Mouse (Mus musculus): Measurements from ENCODE around the gene C1qtnf5. TPM values are rescaled to one million over a fixed set of nuclear protein-coding genes. Genes with fewer than 3 reads are reported as not detected.
A peak's percentile ranks its signal among the peaks of the same experiment; 100 is the strongest.

Gene C1qtnf5
- polyA plus RNA-seq (2012; rRNA removed): 31.7 and 39.5 TPM in 2 replicates

DNA sequence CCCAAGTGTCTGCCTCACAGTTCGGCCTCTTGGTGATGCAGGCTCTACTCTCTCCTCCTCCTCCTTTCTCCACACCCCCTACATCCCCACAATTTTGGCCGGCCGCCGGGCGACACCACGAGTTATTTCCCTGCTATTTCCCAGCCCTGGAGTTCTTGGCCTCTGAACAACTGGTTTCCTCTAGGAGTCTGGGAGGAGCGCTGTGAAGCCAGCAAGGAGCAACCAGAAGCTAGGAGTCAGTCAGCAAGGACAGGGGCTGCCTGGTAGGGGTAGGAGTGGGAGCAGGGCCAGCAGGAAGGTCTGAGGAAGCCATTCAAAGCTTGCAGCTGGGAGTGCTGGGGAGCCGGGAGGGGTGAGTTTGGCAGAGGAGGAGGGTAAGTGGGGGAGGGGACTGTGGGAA lies at the start of gene C1qtnf5:
Gene C1qtnf5 (plus strand): TSS at position 136 of the 400 bp plus-strand sequence.
- peak in 1 of 2 experiments; percentile 79 for DNase-seq (ENCODE audit: extremely low spot score in 1 of 2, low spot score in 1 of 2)

DNA sequence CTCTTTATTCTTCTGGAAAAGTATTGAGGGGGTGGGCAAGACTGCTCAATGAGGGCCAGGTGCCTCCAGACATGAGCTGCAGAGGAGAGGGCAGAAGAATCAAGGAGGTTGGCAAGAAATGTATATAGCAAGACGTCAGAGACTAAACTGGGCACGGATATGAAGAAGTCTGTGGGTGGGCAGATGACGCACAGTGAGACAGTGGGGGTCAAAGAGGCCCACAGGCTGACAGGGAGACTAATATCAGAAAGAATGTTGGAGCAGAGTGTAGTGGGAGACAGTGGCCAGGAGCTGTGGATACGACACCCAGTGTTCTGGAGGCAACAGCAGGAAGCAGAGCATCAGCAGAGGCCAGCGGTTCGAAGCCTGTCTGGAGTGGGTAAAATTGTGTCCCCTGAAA lies 48.4 kb upstream of the C1qtnf5 start:
- DNase-seq (ENCODE audit: extremely low spot score in 1 of 2, low spot score in 1 of 2): no peak

DNA sequence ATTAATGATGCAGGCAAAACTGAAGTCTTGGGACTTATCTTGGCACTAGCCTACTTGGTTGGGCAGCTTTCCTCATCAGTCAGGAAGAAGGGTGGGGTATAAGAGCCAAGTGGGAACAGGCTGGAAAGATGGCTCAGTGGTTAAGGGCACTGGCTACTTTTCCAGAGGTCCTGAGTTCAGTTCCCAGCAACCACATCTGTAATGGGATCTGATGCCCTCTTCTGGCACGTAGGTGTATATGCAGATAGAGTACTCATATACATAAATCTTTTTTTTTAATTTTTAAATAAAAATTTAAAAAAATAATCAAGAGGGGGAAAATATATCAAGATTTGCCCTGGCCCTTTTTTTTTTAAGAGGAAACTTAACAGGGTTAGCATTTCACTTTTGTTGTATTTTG lies 41.9 kb upstream of the C1qtnf5 start:
- no peak for DNase-seq (ENCODE audit: extremely low spot score in 1 of 2, low spot score in 1 of 2)

DNA sequence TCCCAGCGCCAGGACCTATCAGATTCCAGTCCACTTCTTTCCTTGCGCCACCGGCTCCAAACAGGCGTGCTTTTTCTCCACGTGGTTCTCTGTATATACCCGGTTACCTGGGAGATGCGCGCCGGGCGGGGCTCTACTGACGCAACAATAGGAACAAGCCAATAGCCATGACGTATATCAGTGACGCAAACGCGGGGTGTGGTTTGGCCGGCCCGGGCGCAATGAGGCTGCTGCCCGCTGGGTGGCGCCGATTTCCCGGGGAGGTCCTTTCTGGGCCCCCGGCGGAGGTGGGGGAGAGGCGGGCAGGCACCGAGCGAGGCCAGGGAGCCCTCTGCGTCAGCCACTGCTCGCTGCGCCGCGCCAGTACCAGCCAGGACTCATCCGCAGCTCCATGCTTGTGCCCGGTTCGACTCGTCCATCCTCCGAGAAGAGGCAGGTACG lies 40.2 kb upstream of the C1qtnf5 start, which contains the start of gene Usp2:
Gene Usp2 (plus strand): TSS at position 237 of the 441 bp plus-strand sequence.
- peak; percentile 100 for DNase-seq (ENCODE audit: extremely low spot score in 1 of 2, low spot score in 1 of 2)

DNA sequence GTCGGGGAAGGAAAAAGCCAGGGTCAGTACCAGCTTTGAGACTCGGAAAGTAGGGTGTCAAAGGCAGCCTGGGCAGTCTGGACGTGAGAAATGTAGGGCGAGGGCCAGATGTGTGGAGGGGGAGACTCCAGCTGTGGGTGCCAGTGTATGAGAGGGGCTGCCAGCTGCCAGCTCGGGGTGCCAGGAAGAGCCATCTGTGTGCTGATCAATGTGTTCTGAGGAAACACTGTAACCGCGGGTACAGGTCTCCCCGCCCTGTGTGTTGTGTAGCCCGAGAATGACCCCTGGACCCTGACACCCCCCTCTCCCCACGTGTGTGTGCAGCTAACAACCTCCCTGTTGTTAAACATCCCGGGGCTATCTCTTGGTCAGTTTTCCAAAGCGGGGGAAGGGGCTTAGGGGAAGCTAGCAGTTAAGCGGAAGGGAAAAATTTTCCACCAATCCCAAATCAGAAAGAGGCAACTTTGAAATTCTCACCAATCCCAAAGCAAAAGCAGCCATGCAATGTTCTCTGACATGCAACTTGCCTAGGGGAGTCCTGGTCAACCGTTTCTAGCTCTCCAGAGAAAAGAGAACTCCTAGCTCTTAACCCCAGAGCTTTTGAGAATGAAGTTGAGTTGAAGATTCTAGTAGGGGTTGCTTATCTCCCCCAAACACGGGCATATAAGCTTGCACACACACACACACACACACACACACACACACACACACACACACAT lies 39.6 kb upstream of the C1qtnf5 start:
- no peak for DNase-seq (ENCODE audit: extremely low spot score in 1 of 2, low spot score in 1 of 2)

DNA sequence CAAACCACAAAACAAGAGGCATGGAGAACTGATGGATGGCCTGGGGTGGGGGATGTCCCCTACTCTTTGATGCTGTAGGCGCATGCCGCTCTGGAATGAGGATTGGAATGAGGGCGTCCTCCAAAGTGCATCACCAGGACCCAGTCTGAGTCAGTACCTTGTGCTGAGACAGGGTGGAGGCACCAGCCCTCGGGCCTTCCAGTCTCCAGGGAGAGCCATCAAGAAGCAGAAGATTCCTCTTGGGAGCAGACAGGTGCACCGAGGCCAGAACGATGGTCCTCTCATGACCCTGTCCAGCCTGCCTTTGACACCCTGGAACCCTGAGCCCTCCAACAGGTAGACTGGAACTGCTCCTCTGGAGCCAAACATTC lies 39.1 kb upstream of the C1qtnf5 start:
- peak in 1 of 2 experiments; percentile 7 for DNase-seq (ENCODE audit: extremely low spot score in 1 of 2, low spot score in 1 of 2)

DNA sequence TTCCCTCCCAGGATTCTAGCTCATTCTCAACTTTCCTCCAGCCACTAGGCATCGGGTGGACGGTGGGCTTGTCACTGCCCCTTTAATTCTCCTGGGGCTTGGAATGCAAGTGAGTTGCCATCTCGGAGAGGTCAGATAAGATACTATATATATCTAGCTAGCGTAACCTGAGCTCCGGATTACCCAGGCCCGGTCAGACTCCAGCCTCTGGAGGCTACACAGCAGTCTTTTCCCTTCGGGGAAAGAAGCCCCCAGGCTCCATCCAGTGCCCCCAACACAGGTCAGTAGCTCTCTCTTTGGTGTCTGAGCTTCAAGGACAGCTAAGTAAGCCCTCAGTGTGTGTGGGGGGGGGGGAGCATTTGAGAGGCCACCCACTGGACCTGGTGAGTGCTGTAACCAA lies 37.8 kb upstream of the C1qtnf5 start:
- DNase-seq (ENCODE audit: extremely low spot score in 1 of 2, low spot score in 1 of 2): no peak

DNA sequence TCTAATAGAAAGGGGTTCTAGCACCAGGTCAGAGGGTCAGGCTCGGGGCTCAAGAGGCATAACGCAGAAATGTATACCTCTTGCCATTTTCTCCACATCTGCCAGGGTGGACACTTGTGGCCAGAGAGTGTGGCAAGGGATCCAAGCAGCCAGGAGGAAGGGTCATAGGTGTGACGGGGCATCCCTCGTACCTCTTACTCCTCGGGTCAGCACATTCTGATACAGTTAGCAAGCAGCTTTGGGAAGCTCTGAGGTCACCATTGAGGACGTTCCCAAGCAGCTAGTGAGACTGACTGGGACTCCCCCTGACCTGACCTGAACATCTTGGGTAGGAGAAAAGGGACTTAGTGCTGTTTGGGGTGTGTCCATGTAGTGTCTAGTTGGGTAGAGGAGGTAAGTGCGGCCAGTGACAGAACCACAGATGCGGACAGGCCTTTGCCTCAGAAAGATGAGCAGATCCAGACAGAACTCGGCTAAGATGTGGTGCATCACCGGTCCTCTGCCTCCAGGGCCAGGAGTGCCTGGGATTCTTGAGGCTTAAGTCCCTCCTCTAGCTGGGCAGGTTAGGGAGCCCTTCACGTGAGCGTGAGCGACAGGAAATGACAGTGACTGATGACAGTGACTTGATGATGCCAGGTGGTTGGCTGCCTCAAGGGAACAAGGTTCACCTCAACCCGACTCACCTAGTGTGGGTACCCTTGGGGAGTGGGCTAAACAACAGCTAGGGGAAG lies 36.8 kb upstream of the C1qtnf5 start:
- DNase-seq (ENCODE audit: extremely low spot score in 1 of 2, low spot score in 1 of 2): no peak

DNA sequence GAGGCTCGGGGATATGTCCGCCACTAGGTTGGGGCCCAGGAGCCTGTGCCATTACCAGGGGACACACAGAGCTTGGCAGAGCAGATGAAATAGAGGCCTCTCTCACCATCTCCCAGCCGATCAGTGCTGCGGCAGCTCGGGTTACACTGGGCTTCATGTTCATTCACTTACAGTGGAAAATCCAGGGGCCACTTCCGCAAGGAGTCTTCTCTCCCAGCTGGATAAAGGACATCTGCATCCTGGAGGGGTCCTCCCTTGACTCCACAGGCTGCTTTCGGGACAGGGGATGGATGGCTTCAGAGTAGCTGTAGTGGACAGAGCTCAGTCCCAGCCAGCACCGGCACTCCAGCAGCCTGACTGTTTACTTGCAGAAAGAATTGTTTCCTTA lies 36.2 kb upstream of the C1qtnf5 start:
- no peak for DNase-seq (ENCODE audit: extremely low spot score in 1 of 2, low spot score in 1 of 2)

DNA sequence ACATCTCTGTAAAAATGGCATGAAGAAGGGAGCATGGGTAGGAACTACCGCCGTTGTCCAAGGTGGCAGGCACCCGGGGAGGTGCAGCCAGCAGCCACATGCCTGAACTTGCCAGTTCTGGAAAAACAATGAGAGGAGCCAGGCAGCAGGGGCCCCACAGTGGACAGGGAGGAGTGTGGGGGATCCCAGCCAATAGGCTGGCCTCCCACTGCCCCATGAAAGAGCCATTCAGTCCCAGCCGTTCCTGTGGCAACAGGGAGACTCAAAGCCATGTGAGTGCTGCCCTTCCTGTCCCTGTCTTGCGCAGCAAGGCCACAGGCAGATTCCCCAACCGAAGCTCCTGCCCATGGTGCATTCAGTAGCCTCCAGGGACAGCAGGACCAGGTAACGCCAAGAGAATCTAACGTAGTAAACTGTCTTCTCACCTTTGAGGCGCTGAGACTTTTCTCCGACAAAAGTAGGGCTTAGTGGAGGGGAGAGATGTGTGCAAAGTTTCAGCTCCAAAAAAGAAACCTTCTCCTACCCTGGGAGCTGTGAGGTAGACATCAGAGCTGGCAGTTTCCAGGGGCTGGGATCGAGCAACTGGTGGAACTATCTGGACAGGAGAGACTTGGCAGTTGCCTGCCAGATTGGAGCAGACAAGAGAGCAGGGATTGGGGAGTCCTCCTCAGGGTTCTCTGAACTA lies 35.0 kb upstream of the C1qtnf5 start:
- peak in 1 of 2 experiments; percentile 32 for DNase-seq (ENCODE audit: extremely low spot score in 1 of 2, low spot score in 1 of 2)

DNA sequence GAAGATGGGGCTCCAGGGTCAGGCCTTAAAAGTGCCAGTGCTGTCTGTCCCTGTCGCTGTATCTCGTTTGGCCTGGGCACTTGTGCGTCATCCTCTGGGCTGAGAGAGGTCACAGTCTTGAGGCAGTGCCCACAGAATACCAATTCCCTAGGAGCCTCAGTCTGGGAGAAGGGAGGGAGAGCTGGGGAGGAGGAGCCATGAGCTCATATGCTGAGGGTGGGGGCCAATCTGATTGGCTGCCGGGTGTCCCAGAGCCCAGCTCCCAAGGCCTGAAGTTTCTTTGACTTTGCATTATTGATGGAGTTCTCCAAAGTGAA lies 34.5 kb upstream of the C1qtnf5 start:
- DNase-seq (ENCODE audit: extremely low spot score in 1 of 2, low spot score in 1 of 2): peak in 1 of 2 experiments; percentile 36

DNA sequence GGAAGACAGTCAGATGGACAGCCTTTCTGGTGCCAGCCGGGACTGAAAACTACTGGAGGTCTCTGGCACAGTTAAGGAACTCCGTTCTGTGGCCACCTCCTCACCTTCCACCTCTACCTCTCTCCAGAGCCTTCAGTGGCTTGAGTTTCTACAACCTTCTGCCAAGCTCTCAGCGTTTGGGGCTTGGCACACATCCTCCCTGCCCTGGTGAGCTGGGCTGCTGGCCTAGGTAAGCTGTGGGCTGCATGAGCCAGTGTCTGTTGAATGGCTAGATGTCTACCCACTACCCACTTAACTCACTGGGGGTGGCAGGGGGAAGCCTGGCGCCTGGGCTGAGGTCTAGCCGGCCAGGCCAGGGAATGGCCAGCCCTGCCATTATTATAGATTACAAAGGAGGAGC lies 33.9 kb upstream of the C1qtnf5 start:
- DNase-seq (ENCODE audit: extremely low spot score in 1 of 2, low spot score in 1 of 2): no peak

DNA sequence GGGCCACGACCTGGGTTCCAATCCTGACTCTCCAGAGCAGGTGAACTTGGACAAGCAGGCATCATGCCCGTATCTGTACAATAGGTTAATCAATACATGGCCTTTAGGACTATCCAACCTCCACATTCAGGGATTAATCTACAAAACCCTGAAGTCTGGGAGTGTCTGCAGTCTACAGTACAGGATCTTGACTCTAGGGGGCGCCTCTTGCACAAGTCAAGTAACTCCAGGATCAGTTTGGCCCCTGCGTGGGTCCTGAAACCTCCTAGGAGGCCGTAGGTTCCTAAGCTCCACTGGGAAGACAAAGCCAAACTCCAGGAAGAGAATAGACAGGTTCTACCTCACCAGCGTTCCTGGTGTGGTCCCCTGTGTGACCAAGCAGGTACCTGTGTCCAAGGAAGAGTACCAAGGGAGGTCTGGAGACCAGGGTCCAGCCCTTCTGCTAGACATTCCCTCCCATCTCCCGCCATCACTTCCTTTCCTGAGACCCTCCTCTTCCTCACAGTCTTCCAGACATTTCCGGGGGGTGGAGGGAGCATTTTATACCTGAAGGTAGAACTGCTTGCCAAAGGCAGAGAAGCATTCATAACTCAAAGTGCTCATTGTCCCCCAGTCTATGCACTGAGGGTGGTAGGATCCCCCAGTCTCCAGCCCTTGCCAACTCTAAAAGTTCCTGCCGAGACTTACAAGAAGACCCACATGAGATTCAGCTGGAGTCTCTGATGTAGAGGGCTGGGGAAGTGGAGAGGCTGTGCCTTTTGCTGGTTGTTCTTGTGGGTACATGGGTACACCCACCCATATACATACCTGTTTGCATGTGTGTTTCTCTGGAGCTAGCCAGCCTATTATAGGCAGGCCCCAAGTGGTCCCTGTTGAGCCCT lies 32.4 kb upstream of the C1qtnf5 start:
- DNase-seq (ENCODE audit: extremely low spot score in 1 of 2, low spot score in 1 of 2): no peak

DNA sequence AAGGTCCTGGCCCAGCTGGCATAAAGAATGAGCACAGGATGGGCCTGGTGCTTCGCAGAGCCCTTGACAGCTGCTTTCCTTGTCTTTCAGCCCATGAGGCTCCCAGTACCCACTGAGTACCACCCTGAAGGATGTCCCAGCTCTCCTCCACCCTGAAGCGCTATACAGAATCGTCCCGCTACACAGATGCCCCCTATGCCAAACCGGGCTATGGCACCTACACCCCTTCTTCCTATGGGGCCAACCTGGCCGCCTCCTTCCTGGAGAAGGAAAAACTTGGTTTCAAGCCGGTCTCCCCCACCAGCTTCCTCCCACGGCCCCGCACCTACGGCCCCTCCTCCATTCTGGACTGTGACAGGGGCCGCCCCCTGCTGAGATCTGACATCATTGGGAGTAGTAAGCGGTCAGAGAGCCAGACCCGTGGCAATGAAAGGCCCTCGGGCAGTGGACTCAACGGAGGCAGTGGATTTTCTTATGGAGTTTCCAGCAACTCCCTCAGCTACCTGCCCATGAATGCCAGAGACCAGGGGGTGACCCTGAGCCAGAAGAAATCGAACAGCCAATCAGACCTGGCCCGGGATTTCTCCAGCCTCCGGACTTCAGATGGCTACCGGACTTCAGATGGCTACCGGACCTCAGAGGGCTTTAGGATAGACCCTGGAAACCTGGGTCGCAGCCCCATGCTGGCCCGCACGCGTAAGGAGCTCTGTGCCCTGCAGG lies 31.6 kb upstream of the C1qtnf5 start:
- no peak for DNase-seq (ENCODE audit: extremely low spot score in 1 of 2, low spot score in 1 of 2)

DNA sequence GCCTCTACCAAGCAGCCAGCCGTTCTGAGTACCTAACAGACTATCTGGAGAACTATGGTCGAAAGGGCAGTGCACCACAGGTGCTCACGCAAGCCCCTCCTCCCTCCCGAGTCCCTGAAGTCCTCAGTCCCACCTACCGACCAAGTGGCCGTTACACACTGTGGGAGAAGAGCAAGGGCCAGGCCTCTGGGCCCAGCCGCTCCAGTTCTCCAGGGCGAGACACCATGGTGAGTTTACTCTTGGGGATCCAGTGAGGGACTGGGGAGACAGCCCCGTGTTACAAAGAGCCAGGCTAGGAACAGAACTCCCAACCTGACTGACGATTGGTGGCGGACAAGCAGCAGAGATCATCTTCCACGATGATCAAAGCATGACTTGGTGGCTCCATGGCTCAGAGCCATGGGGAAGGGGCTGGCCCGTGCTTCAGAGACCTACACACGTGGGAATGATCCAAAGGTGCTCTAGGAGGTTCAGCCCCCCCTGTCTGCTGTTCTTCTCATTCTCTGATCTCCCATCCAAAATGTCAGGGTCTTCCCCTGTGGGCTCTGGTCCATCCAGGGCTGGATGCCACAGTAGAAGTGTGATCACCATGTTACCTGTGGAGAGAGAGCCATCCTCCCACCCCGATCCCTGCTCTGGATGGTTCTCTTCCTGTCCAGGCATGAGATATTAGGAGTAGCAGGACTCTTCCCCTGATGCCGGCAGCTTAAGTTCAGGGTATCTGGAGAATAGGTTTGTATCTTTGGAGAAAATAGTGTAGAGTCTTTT lies 30.9 kb upstream of the C1qtnf5 start:
- DNase-seq (ENCODE audit: extremely low spot score in 1 of 2, low spot score in 1 of 2): no peak

DNA sequence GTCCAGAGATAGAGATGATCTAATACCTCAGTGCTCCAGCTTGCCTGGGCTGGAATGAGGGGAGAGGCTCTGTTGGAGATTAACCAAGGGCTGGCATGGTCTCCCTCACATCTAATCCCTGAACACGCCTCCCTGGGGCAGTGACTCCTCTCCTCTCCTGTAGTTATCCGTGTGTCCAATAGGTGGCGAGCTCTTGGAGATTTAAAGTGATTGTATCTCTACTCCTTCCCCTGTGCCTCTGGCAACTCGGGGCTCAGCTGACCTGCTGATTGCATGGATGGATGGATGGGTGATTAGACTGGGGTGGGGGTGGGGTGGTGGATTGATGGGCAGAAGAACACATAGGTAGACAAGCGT lies 30.3 kb upstream of the C1qtnf5 start:
- peak in 1 of 2 experiments; percentile 82 for DNase-seq (ENCODE audit: extremely low spot score in 1 of 2, low spot score in 1 of 2)

DNA sequence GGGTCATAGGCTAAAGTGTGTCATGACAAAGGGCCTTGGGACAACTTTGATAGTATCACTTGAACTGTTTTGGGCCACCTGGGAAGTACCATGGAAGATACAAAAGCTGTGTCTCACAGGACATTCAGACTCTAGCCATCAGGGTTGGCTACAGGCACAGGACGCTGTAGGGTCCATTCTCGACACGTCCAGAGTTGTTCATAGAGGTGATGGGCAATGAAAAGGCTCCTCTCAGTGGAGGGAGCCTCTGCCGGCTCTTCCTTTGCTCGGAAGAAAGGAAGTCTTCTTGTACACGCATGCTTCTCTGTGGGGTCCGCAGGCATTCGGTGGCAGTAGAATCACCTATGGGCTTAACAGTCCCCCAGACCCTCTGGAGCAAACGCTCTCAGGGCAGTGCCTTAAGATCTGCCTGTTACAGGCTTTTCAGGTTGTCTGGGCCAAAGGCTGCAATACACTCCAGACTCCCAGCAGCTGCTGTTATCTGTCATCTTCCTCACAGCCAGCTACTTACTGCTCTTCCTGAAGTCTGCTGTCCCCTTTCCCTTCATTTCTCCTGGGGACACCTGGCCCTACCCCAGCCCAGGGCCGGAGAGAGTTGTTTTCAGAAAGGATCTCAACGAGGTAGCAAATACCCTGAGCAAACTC lies 29.7 kb upstream of the C1qtnf5 start:
- no peak for DNase-seq (ENCODE audit: extremely low spot score in 1 of 2, low spot score in 1 of 2)

DNA sequence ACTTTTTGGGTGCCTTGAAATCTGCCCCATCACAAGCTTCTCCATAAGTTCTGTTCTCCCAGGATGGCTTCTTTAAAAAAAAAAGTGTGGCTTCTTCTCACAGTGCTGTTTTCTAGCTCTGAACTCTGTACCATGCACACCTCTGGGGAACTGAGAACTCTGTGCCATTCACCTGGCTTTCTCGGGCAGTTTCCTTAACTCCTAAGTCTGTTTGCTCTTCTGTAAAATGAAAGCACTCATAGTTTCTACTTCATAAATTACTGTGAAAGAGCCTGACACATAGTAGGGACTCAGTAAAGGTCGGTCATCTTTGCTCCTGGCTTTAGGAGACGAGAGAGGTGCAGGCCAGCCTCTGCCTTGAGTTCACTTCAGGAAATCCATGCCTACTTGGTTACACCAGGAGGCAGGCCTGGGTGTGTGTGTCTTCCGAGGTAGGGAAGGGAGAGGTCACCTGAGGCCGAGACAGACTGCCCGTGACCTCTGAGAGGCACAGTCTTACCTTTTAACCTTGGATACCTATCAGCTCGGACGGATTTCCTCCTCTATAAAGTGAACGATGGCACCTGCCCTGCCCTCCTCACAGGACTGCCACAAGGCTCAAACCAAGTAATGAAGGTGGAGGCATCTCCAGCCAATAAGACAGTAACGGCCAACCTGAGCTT lies 28.8 kb upstream of the C1qtnf5 start:
- no peak for DNase-seq (ENCODE audit: extremely low spot score in 1 of 2, low spot score in 1 of 2)

Measured in frontal cortex, adult 2 months (tissue).